Mouse (Mus musculus) thymus, postnatal 0 days (tissue): ENCODE measurements around the gene Slc38a2. TPM values are rescaled to one million over a fixed set of nuclear protein-coding genes. Genes with fewer than 3 reads are reported as not detected.

Source experiments
- polyA plus RNA-seq: library from polyadenylated mRNA; unstranded; fragments of >200 nt; fragmentation: Nextera tagmentation; extraction: Ambion mirVana; gene quantifications from 2 replicates; pipeline ENCODE4 v1.2.1, GENCODE M21; 2015

Slc38a2 gene
- polyA plus RNA-seq, 1 experiment from 2014 or later = 95.8 TPM

Other genes with a start within 250 kb of the Slc38a2 start
- gene Scaf11, start 238.9 kb downstream of the Slc38a2 start, polyA plus RNA-seq = 70.8 and 88.6 TPM in 2 replicates
- gene Slc38a1, start 56.8 kb downstream of the Slc38a2 start, polyA plus RNA-seq = 125 and 126 TPM in 2 replicates